Mouse (Mus musculus): ENCODE data around the gene Gabra4.

Gene Gabra4
- long read RNA-seq, experiment 1, full-length matches to known transcripts = 1 of 1 reads
- long read RNA-seq, experiment 1, partial matches to known transcripts = 0 of 1 reads
- long read RNA-seq, experiment 1, other reads (novel, unspliced or antisense) = 0 of 1 reads
- long read RNA-seq, experiment 2 = 0 reads

- intact Hi-C loops (cut with DNase I) = no loop called here
Observed at GRCm38 (mm10) chr5:71658115-71658497, at the start of gene Gabra4. Gene Gabra4, minus strand, starts transcription at chr5:71658308.

- intact Hi-C loops (cut with DNase I) = no loop called here
Observed at GRCm38 (mm10) chr5:71701273-71701614, 43.1 kb upstream of the Gabra4 start.

GRCm38 (mm10) chr5:71700468-71701272, 42.6 kb upstream of the Gabra4 start:
- intact Hi-C loops (cut with DNase I) = no loop called here

GRCm38 (mm10) chr5:71699696-71700467, 41.8 kb upstream of the Gabra4 start:
- intact Hi-C loops (cut with DNase I) = loop anchor here (10.0 kb wide), 1 partner anchor 155 kb away; the partner anchor contains the start of gene Cox7b2

GRCm38 (mm10) chr5:71665593-71665992, 7.5 kb upstream of the Gabra4 start:
- intact Hi-C loops (cut with DNase I) = no loop called here

- intact Hi-C loops (cut with DNase I) = no loop called here
Observed at GRCm38 (mm10) chr5:71657482-71658114, 510 bp downstream of the Gabra4 start, which contains the start of gene Gabrb1. Gene Gabrb1, plus strand, starts transcription at chr5:71658113.

GRCm38 (mm10) chr5:71656771-71657170, 1.3 kb downstream of the Gabra4 start:
- intact Hi-C loops (cut with DNase I) = no loop called here

GRCm38 (mm10) chr5:71654056-71654455, 4.1 kb downstream of the Gabra4 start:
- intact Hi-C loops (cut with DNase I) = no loop called here

GRCm38 (mm10) chr5:71648108-71648507, 10.0 kb downstream of the Gabra4 start:
- intact Hi-C loops (cut with DNase I) = no loop called here

- intact Hi-C loops (cut with DNase I) = no loop called here
Observed at GRCm38 (mm10) chr5:71639804-71640203, 18.3 kb downstream of the Gabra4 start.

- intact Hi-C loops (cut with DNase I) = no loop called here
Observed at GRCm38 (mm10) chr5:71627820-71628219, 30.3 kb downstream of the Gabra4 start.

- intact Hi-C loops (cut with DNase I) = no loop called here
Observed at GRCm38 (mm10) chr5:71616734-71617133, 41.4 kb downstream of the Gabra4 start.

GRCm38 (mm10) chr5:71614311-71614710, 43.8 kb downstream of the Gabra4 start:
- intact Hi-C loops (cut with DNase I) = no loop called here

GRCm38 (mm10) chr5:71608735-71609134, 49.4 kb downstream of the Gabra4 start:
- intact Hi-C loops (cut with DNase I) = no loop called here

GRCm38 (mm10) chr5:71606907-71607306, 51.2 kb downstream of the Gabra4 start:
- intact Hi-C loops (cut with DNase I) = no loop called here

GRCm38 (mm10) chr5:71604128-71604690, 53.9 kb downstream of the Gabra4 start:
- intact Hi-C loops (cut with DNase I) = no loop called here

GRCm38 (mm10) chr5:71595321-71595720, 62.8 kb downstream of the Gabra4 start:
- intact Hi-C loops (cut with DNase I) = no loop called here

GRCm38 (mm10) chr5:71593745-71594255, 64.3 kb downstream of the Gabra4 start:
- intact Hi-C loops (cut with DNase I) = no loop called here

GRCm38 (mm10) chr5:71571646-71572237, 86.4 kb downstream of the Gabra4 start:
- intact Hi-C loops (cut with DNase I) = no loop called here

- intact Hi-C loops (cut with DNase I) = loop anchor here (10.0 kb wide), 1 partner anchor 147 kb away; no protein-coding TSS in a partner anchor
Observed at GRCm38 (mm10) chr5:71548079-71548478, 110.0 kb downstream of the Gabra4 start, which contains the start of gene Cox7b2. Gene Cox7b2, minus strand, starts transcription at chr5:71548205.

Data from adrenal gland (tissue).